28 mouse cellular contexts compared by ENCODE assay signal in the genomic region with DNA sequence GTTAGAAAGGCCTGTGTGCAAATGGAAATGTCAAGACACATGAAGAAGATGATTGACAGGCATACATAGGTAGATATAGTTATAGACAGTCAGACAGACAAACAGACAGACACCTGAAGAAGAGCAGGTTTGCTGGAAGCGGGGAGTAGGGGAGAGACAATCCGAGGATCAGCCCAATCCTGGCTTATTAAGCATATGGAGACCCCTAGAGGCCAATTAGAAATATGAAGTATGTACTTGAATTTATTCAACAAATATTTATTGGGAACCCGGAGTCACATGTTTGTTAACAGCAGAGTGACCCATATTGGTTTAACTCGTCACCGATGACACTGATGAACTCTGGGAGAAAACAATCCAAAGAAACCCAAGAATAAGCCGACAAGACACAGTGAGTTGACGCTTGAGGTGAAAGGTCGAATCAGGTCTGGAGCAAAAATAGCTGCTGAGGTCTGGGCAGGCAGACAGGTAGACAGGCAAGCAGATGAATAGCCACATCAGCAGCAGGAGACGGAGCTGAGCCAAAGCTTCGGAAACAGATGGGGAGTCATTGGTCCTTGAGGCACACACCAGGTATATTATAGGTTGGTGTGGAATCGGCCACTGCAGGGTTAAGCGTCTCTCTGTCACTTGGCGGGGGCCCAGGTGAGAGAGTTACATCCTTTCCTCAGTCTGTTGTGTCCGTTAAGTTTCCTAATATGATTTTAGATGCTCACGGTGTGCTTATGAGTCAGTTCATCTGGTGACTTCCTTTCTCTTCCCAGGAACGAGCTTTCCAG. TPM values are rescaled to one million over a fixed set of nuclear protein-coding genes. Genes with fewer than 3 reads are reported as not detected.
DNase-seq lines count a peak whose midpoint lies in the region; ATAC-seq and TF ChIP-seq lines count a peak whose summit lies in the region.
"Had no signal": no experiment of that assay in that cellular context is flagged by ENCODE, and none has a peak within 500 bp of the region (broad histone marks: within the 10 kb centered on the region; RNA-seq: fewer than 3 reads in every experiment).

No protein-coding gene starts in this region.

- no peak overlapping the region for H3K4me2 ChIP-seq in heart, embryonic 12.5 days
- no peak overlapping the region for H3K4me2 ChIP-seq in lung, postnatal 0 days (replicated peaks; ENCODE audit: low read depth, low read length)
- H3K4me2 ChIP-seq in stomach, postnatal 0 days (replicated peaks; ENCODE audit: low read depth) = no peak overlapping the region
- no peak overlapping the region for H3K4me2 ChIP-seq in hindbrain, embryonic 11.5 days (replicated peaks; ENCODE audit: low read depth, low read length)
- H3K4me2 ChIP-seq: heart, embryonic 11.5 days; kidney, embryonic 15.5 days; midbrain, embryonic 11.5 days; neural tube, embryonic 12.5 days had no signal

- no peak for ATAC-seq in heart, embryonic 12.5 days (ENCODE audit: insufficient number of reproducible peaks, low FRiP score)
- ATAC-seq in lung, postnatal 0 days = no peak
- no peak for ATAC-seq in stomach, postnatal 0 days (ENCODE audit: low FRiP score, low TSS enrichment)
- ATAC-seq in hindbrain, embryonic 11.5 days (ENCODE audit: low FRiP score) = no peak
- ATAC-seq: CD4-positive, CD25-positive, alpha-beta regulatory T cell, adult 4 months; forebrain, embryonic 14.5 days; hindbrain, embryonic 16.5 days; intestine, embryonic 16.5 days had no signal

- no peaks in the 10 kb centered on the region for H3K27me3 ChIP-seq in heart, embryonic 10.5 days (ENCODE audit: insufficient read depth, poor library complexity, severe bottlenecking)
- H3K27me3 ChIP-seq in heart, embryonic 12.5 days (replicated peaks) = no peaks in the 10 kb centered on the region
- no peaks in the 10 kb centered on the region for H3K27me3 ChIP-seq in lung, postnatal 0 days (replicated peaks; ENCODE audit: insufficient read depth, low read length)
- no peaks in the 10 kb centered on the region for H3K27me3 ChIP-seq in stomach, postnatal 0 days (ENCODE audit: control insufficient read depth, insufficient read depth, low read length)
- H3K27me3 ChIP-seq in hindbrain, embryonic 11.5 days (ENCODE audit: control insufficient read depth, insufficient read depth, low read length) = no peaks in the 10 kb centered on the region
- H3K27me3 ChIP-seq: kidney, embryonic 15.5 days; neural tube, embryonic 12.5 days had no signal

- H3K9me3 ChIP-seq in heart, embryonic 10.5 days = no peaks in the 10 kb centered on the region
- no peaks in the 10 kb centered on the region for H3K9me3 ChIP-seq in heart, embryonic 12.5 days (replicated peaks)
- H3K9me3 ChIP-seq in lung, postnatal 0 days (ENCODE audit: low read length) = no peaks in the 10 kb centered on the region
- H3K9me3 ChIP-seq in stomach, postnatal 0 days (ENCODE audit: control insufficient read depth, low read length) = no peaks in the 10 kb centered on the region
- H3K9me3 ChIP-seq in hindbrain, embryonic 11.5 days (ENCODE audit: control insufficient read depth, low read length) = no peaks in the 10 kb centered on the region
- H3K9me3 ChIP-seq: G1E; kidney, embryonic 15.5 days; neural tube, embryonic 12.5 days had no signal

- H3K4me3 ChIP-seq in heart, embryonic 10.5 days = no peak overlapping the region
- no peak overlapping the region for H3K4me3 ChIP-seq in heart, embryonic 12.5 days
- H3K4me3 ChIP-seq in lung, postnatal 0 days (ENCODE audit: low read depth, low read length) = no peak overlapping the region
- H3K4me3 ChIP-seq in stomach, postnatal 0 days (ENCODE audit: low read depth, low read length) = no peak overlapping the region
- H3K4me3 ChIP-seq in hindbrain, embryonic 11.5 days (ENCODE audit: low read depth, low read length) = no peak overlapping the region
- H3K4me3 ChIP-seq: kidney, embryonic 15.5 days; neural tube, embryonic 12.5 days had no signal

- DNase-seq in cerebellum, adult 11 months = peak; percentile 40
- no peak for DNase-seq in cerebellum, adult 18-20 months
- DNase-seq in heart, embryonic 10.5 days (ENCODE audit: low spot score) = peak; percentile 68
- DNase-seq in lung, postnatal 0 days (ENCODE audit: low spot score) = no peak
- no peak for DNase-seq in lung, adult 18-20 months
- DNase-seq in stomach, postnatal 0 days (ENCODE audit: low spot score) = no peak
- DNase-seq in hindbrain, embryonic 11.5 days (ENCODE audit: low spot score) = no peak
- DNase-seq: gastrocnemius, postnatal 25 days; heart, postnatal 36 days; left cerebral cortex, postnatal 4 days; lung, adult 2 months; right cerebral cortex, postnatal 4 days; thymus, postnatal 14 days had no signal

- TF ChIP-seq EP300 in lung, postnatal 0 days (IDR thresholded peaks at IDR 0.05) = no peak
- TF ChIP-seq EP300 in stomach, postnatal 0 days (optimal IDR thresholded peaks at IDR 0.05) = no peak

- no peak overlapping the region for H3K9ac ChIP-seq in heart, embryonic 12.5 days
- H3K9ac ChIP-seq in lung, postnatal 0 days (replicated peaks; ENCODE audit: low read depth) = no peak overlapping the region
- no peak overlapping the region for H3K9ac ChIP-seq in stomach, postnatal 0 days (ENCODE audit: low read length)
- H3K9ac ChIP-seq in hindbrain, embryonic 11.5 days (ENCODE audit: low read depth, low read length) = no peak overlapping the region
- H3K9ac ChIP-seq: kidney, embryonic 15.5 days; neural tube, embryonic 12.5 days had no signal

- H3K36me3 ChIP-seq in heart, embryonic 10.5 days = no peaks in the 10 kb centered on the region
- H3K36me3 ChIP-seq in heart, embryonic 12.5 days = no peaks in the 10 kb centered on the region
- H3K36me3 ChIP-seq in lung, postnatal 0 days (ENCODE audit: insufficient read depth, low read length) = no peaks in the 10 kb centered on the region
- no peaks in the 10 kb centered on the region for H3K36me3 ChIP-seq in stomach, postnatal 0 days (ENCODE audit: control insufficient read depth, insufficient read depth, low read length)
- no peaks in the 10 kb centered on the region for H3K36me3 ChIP-seq in hindbrain, embryonic 11.5 days (ENCODE audit: control insufficient read depth, insufficient read depth, low read length)
- H3K36me3 ChIP-seq: kidney, embryonic 15.5 days; neural tube, embryonic 12.5 days had no signal

- no peaks in the 10 kb centered on the region for H3K4me1 ChIP-seq in heart, embryonic 10.5 days
- no peaks in the 10 kb centered on the region for H3K4me1 ChIP-seq in heart, embryonic 12.5 days (replicated peaks)
- no peaks in the 10 kb centered on the region for H3K4me1 ChIP-seq in lung, postnatal 0 days (ENCODE audit: insufficient read depth, low read depth, low read length)
- no peaks in the 10 kb centered on the region for H3K4me1 ChIP-seq in stomach, postnatal 0 days (replicated peaks; ENCODE audit: control insufficient read depth, insufficient read depth)
- H3K4me1 ChIP-seq in hindbrain, embryonic 11.5 days (replicated peaks; ENCODE audit: control insufficient read depth, insufficient read depth, low read length) = no peaks in the 10 kb centered on the region
- H3K4me1 ChIP-seq: neural tube, embryonic 12.5 days had no signal

- WGBS in heart, embryonic 10.5 days = 81% methylated on average over 16 of the region's 16 CpGs
- 77% methylated on average over 16 of the region's 16 CpGs for WGBS in heart, embryonic 12.5 days
- WGBS in lung, postnatal 0 days = 72% methylated on average over 16 of the region's 16 CpGs
- WGBS in stomach, postnatal 0 days = 73% methylated on average over 16 of the region's 16 CpGs
- 87% methylated on average over 16 of the region's 16 CpGs for WGBS in hindbrain, embryonic 11.5 days

- TF ChIP-seq CTCF in lung, postnatal 0 days (IDR thresholded peaks at IDR 0.05) = peak; percentile 14; the same call in 1 of the 2 replicates
- TF ChIP-seq CTCF in stomach, postnatal 0 days (IDR thresholded peaks at IDR 0.05; ENCODE audit: low read depth) = peak; percentile 41; the same call in 1 of the 2 replicates

- no peak overlapping the region for H3K27ac ChIP-seq in heart, embryonic 10.5 days
- H3K27ac ChIP-seq in heart, embryonic 12.5 days (ENCODE audit: poor library complexity, severe bottlenecking) = no peak overlapping the region
- H3K27ac ChIP-seq in lung, postnatal 0 days (ENCODE audit: low read length) = no peak overlapping the region
- no peak overlapping the region for H3K27ac ChIP-seq in stomach, postnatal 0 days (replicated peaks)
- no peak overlapping the region for H3K27ac ChIP-seq in hindbrain, embryonic 11.5 days (ENCODE audit: low read depth, low read length)
- H3K27ac ChIP-seq: kidney, embryonic 15.5 days; macrophage; neural tube, embryonic 12.5 days had no signal

RNA-seq across cellular contexts. Expression of gene Smndc1, which starts 10.1 kb away (rescaled TPM):
- polyA plus RNA-seq in heart, embryonic 10.5 days (2016; fragmentation: Nextera tagmentation; extraction: Ambion mirVana) = 27.6 and 31.7 TPM in 2 replicates
- 30.5 and 33.0 TPM in 2 replicates for polyA plus RNA-seq in heart, embryonic 12.5 days (2016; fragmentation: Nextera tagmentation; extraction: Ambion mirVana)
- polyA plus RNA-seq in lung, postnatal 0 days (2015; fragmentation: Nextera tagmentation; extraction: Ambion mirVana) = 35.8 and 40.0 TPM in 2 replicates
- polyA plus RNA-seq in stomach, postnatal 0 days (2015; fragmentation: Nextera tagmentation; extraction: Ambion mirVana) = 26.1 and 26.6 TPM in 2 replicates
- 51.5 and 56.0 TPM in 2 replicates for polyA plus RNA-seq in hindbrain, embryonic 11.5 days (2014; fragmentation: Nextera tagmentation; extraction: Ambion mirVana)

RNA-seq across cellular contexts. Expression of gene Gm10197, which starts 29.0 kb away (rescaled TPM):
- not detected in 2 replicates for polyA plus RNA-seq in heart, embryonic 10.5 days (2016; fragmentation: Nextera tagmentation; extraction: Ambion mirVana)
- not detected in 2 replicates for polyA plus RNA-seq in heart, embryonic 12.5 days (2016; fragmentation: Nextera tagmentation; extraction: Ambion mirVana)
- 2.2 TPM in 1 of 2 replicates, not detected in the other for polyA plus RNA-seq in lung, postnatal 0 days (2015; fragmentation: Nextera tagmentation; extraction: Ambion mirVana)
- not detected in 2 replicates for polyA plus RNA-seq in stomach, postnatal 0 days (2015; fragmentation: Nextera tagmentation; extraction: Ambion mirVana)
- not detected in 2 replicates for polyA plus RNA-seq in hindbrain, embryonic 11.5 days (2014; fragmentation: Nextera tagmentation; extraction: Ambion mirVana)
- polyA plus RNA-seq: CD4-positive, CD25-positive, alpha-beta regulatory T cell, adult 4 months; cortical plate, adult 2 months; embryonic facial prominence, embryonic 11.5 days; G1E; hindbrain, embryonic 16.5 days; intestine, embryonic 16.5 days; kidney, embryonic 15.5 days; liver, adult 2 months; lung, adult 2 months; macrophage; midbrain, embryonic 11.5 days; neural tube, embryonic 12.5 days; stomach, embryonic 16.5 days had no signal

Comparison
In these comparisons a context has a peak if more than half of its experiments do, and no peak if none do; other contexts are left out.
1. DNase-seq: peak in cerebellum, adult 11 months (single experiment) and heart, embryonic 10.5 days (single experiment); none in cerebellum, adult 18-20 months (0 of 2), lung, postnatal 0 days (single experiment), lung, adult 18-20 months (0 of 2), stomach, postnatal 0 days (single experiment) and hindbrain, embryonic 11.5 days (single experiment).